Mouse (Mus musculus): Measurements from ENCODE around the gene Cdh3. TPM values are rescaled to one million over a fixed set of nuclear protein-coding genes. Genes with fewer than 3 reads are reported as not detected.

Cdh3 gene
- polyA plus RNA-seq, 1 experiment: not detected

DNA sequence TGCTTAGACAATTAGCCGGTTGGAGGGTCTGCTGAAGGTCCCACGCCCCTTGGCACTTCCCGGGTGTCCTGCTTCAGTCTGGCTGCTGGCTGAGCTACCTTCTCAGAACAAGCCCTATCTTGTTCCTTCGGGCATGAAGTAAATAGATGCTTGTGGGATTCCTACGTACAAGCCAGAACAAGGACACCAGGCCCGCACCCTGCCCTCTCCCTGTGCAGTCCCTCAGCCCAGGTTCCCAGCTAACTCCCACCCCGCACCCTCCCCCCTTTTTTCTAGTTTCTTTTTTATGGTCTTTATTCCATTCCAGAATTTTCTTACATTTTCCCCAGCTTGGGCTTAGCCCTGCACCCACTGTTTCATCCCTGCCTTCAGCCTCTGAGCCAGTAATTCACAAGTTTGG is 9.9 kb downstream of the Cdh3 start:
- TF ChIP-seq GATA1 (IDR thresholded peaks at IDR 0.05; ENCODE audit: borderline replicate concordance, low read length) (no peak), FLI1 (IDR thresholded peaks at IDR 0.05; ENCODE audit: low read length) (no peak)
- H3K36me3 ChIP-seq (replicated peaks; ENCODE audit: low read length): no peaks in the 10 kb centered on the region

DNA sequence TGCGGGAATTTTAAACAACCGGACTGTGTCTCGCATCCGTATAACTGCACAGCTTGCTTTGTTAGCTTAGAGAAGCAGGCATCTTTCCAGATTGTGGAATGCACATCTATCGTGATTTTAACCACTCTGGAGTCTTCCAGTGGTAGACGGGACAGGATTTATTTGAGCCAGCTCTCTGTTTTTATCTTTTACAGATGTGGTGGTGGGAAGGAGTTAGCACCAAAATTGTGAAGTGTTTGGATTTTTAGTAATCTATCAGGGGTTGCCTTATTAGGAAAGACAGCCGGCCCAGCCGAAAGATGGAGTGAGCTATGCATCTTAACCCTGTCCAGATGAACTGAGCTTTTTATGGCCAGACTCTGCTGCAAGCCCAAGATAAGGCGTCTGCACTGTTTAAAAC is 11.2 kb downstream of the Cdh3 start:
- H3K4me3 ChIP-seq (replicated peaks): no peak overlapping the region
- H3K9me3 ChIP-seq: peaks cover 6% of the 10 kb centered on the region
- TF ChIP-seq FLI1 (IDR thresholded peaks at IDR 0.05; ENCODE audit: low read length) (no peak), GATA1 (IDR thresholded peaks at IDR 0.05; ENCODE audit: borderline replicate concordance, low read length) (no peak)
- no peaks in the 10 kb centered on the region for H3K36me3 ChIP-seq (replicated peaks; ENCODE audit: low read length)
- H3K4me1 ChIP-seq: no peaks in the 10 kb centered on the region
- H3K27me3 ChIP-seq (replicated peaks): peaks cover 11% of the 10 kb centered on the region

More for the DNA sequence above, 9.9 kb downstream of the Cdh3 start:
- Histone ChIP-seq H3K27me3 (replicated peaks) (peaks cover 17% of the 10 kb centered on the region), H3K9me3 (peaks cover 6% of the 10 kb centered on the region), H3K4me1 (no peaks in the 10 kb centered on the region), H3K4me3 (replicated peaks) (no peak overlapping the region)

DNA sequence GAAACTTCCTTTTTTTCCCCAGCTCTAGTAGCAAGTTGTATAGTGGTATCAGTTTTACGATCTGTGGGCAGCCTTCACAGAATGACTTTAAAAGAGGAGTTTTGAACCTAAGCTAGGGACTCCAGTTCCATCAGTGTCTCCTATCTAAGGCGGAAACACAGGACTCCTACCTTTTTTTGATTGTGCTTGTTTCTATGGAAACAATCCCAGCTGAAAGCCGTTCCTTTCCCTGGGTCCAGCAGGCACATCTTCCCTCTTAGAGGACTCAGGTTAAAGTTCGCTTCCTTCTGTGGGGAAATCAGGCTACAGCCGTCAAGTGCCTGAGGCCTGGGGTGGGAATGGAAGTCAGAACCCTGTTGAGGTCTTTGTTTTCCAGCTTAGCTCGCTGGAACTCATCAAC is 16.0 kb downstream of the Cdh3 start:
- Histone ChIP-seq H3K4me3 (replicated peaks) (no peak overlapping the region), H3K9me3 (peaks cover 29% of the 10 kb centered on the region), H3K4me1 (no peaks in the 10 kb centered on the region), H3K27me3 (replicated peaks) (peaks cover 4% of the 10 kb centered on the region), H3K36me3 (replicated peaks; ENCODE audit: low read length) (no peaks in the 10 kb centered on the region)
- TF ChIP-seq FLI1 (IDR thresholded peaks at IDR 0.05; ENCODE audit: low read length) (no peak), GATA1 (IDR thresholded peaks at IDR 0.05; ENCODE audit: borderline replicate concordance, low read length) (no peak)

DNA sequence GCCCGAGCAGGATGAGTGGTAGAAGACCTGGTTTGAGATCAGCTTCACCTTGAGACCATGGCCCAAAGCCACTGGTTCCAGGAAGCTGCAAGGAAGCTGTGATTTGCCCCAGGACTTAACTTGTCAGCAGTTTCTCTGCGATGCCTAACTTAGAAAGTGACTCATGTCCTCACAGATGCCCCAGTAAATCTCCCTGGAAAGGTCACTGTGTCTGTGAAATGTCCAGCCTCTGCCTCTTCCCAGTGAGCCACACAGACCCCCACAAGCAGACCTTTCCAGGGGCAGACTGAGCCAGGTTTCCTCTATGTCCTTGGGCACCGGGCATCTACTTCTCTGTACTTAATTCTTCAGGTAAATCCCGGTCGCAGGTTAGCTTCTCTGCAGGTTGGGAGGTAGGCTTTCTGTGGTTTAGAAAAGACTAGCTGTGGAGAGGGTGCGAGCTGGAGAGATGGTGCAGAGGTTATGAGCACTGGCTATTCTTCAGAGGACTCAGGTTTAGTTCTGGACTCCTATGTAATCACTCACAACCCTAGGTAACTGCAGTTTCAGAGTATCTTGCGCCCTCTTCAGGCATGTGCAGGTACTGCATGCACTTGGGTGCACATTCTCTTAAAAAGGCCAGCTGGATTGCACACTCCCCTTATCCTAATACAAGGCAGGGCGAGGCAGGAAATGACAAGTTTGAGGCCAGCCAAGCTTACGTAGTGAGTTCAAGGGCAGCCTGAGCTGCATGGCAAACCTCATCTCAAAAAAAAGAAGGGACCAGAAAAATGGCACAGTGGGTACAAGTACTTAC is 16.7 kb downstream of the Cdh3 start:
- no peak overlapping the region for H3K4me3 ChIP-seq (replicated peaks)
- peaks cover 5% of the 10 kb centered on the region for H3K27me3 ChIP-seq (replicated peaks)
- TF ChIP-seq GATA1 (IDR thresholded peaks at IDR 0.05; ENCODE audit: borderline replicate concordance, low read length) (no peak), FLI1 (IDR thresholded peaks at IDR 0.05; ENCODE audit: low read length) (no peak)
- no peaks in the 10 kb centered on the region for H3K36me3 ChIP-seq (replicated peaks; ENCODE audit: low read length)
- H3K9me3 ChIP-seq: peaks cover 29% of the 10 kb centered on the region
- H3K4me1 ChIP-seq: no peaks in the 10 kb centered on the region

DNA sequence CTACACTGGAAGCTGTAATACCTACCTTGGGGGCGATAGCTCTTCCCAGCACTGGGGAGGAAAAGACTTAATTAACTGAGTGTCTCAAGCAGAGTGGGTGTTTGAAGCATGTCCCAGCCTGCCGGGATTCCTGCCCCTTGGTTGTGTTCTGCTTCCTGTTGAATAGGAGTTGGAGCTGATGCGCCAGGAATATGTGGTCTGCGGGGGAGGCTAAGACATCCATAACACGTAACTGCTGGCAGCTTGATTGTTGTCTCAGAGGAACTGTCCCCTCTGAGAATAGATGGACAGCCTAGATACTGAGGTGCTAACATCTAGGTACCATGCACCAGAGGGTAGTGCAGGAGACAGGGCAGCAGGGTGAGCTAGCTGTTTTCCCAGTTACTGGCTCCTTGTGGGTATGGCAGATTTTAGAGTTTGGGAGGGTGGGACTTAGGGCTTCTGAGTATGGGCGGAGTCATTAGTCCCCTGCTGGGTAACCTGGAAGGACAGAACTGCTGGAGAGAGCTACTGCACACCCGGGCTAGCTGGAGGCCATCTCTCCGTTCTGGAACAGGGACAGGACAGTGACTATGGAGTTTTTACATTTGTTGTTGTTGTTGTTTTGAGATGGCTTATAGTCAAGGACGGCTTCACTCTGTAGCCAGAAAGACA is 18.0 kb downstream of the Cdh3 start:
- Histone ChIP-seq H3K4me3 (replicated peaks) (no peak overlapping the region), H3K27me3 (replicated peaks) (peaks cover 4% of the 10 kb centered on the region), H3K4me1 (no peaks in the 10 kb centered on the region), H3K36me3 (replicated peaks; ENCODE audit: low read length) (no peaks in the 10 kb centered on the region), H3K9me3 (peaks cover 24% of the 10 kb centered on the region)
- TF ChIP-seq FLI1 (IDR thresholded peaks at IDR 0.05; ENCODE audit: low read length) (no peak), GATA1 (IDR thresholded peaks at IDR 0.05; ENCODE audit: borderline replicate concordance, low read length) (no peak)

DNA sequence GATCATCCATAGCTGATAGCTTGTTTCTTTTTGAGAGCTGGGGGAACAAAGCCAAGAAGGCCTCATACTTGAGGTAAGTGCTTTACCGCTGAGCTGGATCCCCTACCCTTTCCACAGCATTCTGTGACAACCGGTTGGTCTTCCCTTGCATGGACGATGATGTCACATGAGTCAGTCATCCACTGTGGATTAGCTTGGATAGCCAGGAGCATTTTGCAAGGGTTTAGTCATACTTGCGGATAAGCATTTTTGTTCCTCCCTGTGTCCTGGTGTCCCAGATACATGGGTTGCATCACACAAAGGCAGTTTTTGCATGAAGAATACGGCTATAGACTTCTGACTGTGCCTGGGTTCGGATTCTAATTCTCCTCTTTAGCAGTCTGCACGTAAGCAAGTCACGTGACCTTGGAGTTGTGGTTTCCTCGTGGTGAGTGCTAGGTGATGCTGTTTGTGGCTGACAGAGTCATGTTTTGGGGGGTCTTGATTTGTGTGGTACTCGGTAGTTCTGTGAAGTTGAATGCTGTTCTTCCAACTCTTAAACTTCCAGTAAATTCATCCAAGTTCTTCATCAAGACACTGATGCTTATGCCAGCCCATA is 19.3 kb downstream of the Cdh3 start:
- Histone ChIP-seq H3K9me3 (peaks cover 23% of the 10 kb centered on the region), H3K27me3 (replicated peaks) (peaks cover 4% of the 10 kb centered on the region), H3K4me1 (no peaks in the 10 kb centered on the region), H3K4me3 (replicated peaks) (no peak overlapping the region), H3K36me3 (replicated peaks; ENCODE audit: low read length) (no peaks in the 10 kb centered on the region)
- TF ChIP-seq GATA1 (IDR thresholded peaks at IDR 0.05; ENCODE audit: borderline replicate concordance, low read length) (no peak), FLI1 (IDR thresholded peaks at IDR 0.05; ENCODE audit: low read length) (no peak)

DNA sequence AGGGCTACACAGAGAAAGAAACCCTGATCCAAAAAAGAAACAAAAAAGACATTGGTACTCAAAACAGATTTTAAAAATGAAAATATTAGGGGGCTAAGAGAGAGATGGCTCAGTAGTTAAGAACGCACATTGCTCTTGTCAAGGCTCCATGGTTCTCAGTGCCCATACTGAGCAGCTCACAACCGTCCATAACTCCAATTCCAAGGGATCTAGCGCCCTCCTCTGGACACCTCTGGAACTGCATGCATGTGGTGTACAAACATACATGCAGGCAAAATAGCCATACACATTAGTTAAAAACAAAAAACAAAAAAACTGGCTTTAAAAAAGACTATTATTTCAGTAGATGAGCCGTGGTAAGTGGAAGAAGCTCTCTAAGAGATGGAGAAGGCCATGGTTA is 19.9 kb downstream of the Cdh3 start:
- TF ChIP-seq FLI1 (IDR thresholded peaks at IDR 0.05; ENCODE audit: low read length): no peak
- Histone ChIP-seq H3K9me3 (peaks cover 23% of the 10 kb centered on the region), H3K4me3 (replicated peaks) (no peak overlapping the region), H3K36me3 (replicated peaks; ENCODE audit: low read length) (no peaks in the 10 kb centered on the region), H3K27me3 (replicated peaks) (peaks cover 4% of the 10 kb centered on the region), H3K4me1 (no peaks in the 10 kb centered on the region)

DNA sequence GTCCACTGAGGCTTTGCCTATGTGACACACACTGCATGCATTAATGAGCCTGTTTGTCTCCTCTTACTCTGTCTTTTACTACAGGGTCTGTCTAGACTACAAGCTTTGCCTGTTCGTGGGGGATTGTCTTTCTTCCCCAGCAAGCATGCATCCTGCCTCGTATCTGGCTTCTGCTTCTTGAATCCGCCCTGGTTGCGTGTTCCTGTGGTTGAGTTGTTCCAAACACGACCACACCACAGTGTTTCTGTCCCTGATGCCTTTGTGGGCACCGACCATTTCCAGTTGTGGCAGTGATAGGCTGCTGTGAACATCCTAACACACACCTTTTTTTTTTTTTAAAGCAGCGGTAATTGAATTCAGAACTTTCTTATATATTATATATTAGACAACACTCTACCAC is 23.0 kb downstream of the Cdh3 start:
- Histone ChIP-seq H3K36me3 (replicated peaks; ENCODE audit: low read length) (no peaks in the 10 kb centered on the region), H3K4me1 (no peaks in the 10 kb centered on the region), H3K27me3 (replicated peaks) (peaks cover 13% of the 10 kb centered on the region), H3K4me3 (replicated peaks) (no peak overlapping the region), H3K9me3 (peaks cover 5% of the 10 kb centered on the region)
- TF ChIP-seq FLI1 (IDR thresholded peaks at IDR 0.05; ENCODE audit: low read length): no peak
- TF ChIP-seq GATA1 (IDR thresholded peaks at IDR 0.05; ENCODE audit: borderline replicate concordance, low read length): no peak

DNA sequence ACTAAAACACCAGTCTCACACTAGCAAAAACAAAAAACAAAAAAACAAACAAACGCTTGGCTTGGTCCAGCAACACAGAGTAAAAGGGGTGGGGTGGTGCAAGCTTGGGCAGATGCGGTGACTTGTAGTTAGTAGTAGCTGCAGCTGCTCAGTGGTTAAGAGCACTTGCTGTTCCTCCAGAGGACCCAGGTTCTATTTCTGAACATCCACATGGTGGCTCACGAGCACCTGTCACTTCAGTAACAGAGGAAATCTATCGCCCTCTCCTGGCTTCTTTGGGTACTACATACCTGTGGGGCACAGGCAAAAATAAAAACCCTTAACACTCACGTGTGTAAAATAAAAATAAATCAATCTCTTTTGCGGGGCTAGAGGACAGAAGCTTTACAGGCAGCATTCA is 23.8 kb downstream of the Cdh3 start:
- Histone ChIP-seq H3K27me3 (replicated peaks) (peaks cover 16% of the 10 kb centered on the region), H3K4me1 (no peaks in the 10 kb centered on the region), H3K9me3 (no peaks in the 10 kb centered on the region), H3K36me3 (replicated peaks; ENCODE audit: low read length) (no peaks in the 10 kb centered on the region), H3K4me3 (replicated peaks) (no peak overlapping the region)
- TF ChIP-seq FLI1 (IDR thresholded peaks at IDR 0.05; ENCODE audit: low read length): no peak
- TF ChIP-seq GATA1 (IDR thresholded peaks at IDR 0.05; ENCODE audit: borderline replicate concordance, low read length): no peak

DNA sequence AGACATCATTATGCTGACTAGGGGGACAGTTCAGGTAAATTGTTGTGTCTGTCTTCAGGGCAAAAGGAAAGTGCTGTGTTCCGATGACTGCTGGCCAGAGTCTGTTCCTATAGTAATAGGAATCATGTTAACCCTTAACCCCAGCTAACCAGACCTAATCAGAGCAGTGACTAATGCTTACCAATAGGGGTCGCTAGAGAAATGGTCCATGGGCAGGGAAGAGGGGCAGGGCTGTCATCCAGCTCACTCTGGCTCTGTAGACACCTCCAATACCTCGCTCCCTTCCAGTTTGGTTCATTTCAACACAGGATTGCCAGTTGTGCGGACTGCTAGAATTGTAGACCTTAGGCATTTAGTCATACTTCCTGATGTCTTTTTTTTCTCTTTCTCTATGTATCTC is 24.8 kb downstream of the Cdh3 start:
- Histone ChIP-seq H3K36me3 (replicated peaks; ENCODE audit: low read length) (no peaks in the 10 kb centered on the region), H3K9me3 (no peaks in the 10 kb centered on the region), H3K4me3 (replicated peaks) (no peak overlapping the region), H3K4me1 (no peaks in the 10 kb centered on the region), H3K27me3 (replicated peaks) (peaks cover 16% of the 10 kb centered on the region)
- no peak for TF ChIP-seq GATA1 (IDR thresholded peaks at IDR 0.05; ENCODE audit: borderline replicate concordance, low read length)
- TF ChIP-seq FLI1 (IDR thresholded peaks at IDR 0.05; ENCODE audit: low read length): no peak

Data from megakaryocyte, embryonic 14.5 days (primary cell).